Mouse (Mus musculus): ENCODE results near the gene Taf8. TPM values are rescaled to one million over a fixed set of nuclear protein-coding genes. Genes with fewer than 3 reads are reported as not detected.

Taf8 gene
- polyA plus RNA-seq, 1 experiment from 2014 or later, result 34.2 TPM

- peaks cover 21% of the 10 kb centered on the region; the same call in 1 of the 2 replicates for H3K4me1 ChIP-seq
- H3K36me3 ChIP-seq, result no peaks in the 10 kb centered on the region
- H3K9me3 ChIP-seq, result no peaks in the 10 kb centered on the region
- no peak overlapping the region for H3K4me3 ChIP-seq
- ATAC-seq (ENCODE audit: insufficient number of reproducible peaks, insufficient read depth, low FRiP score, low TSS enrichment), result no peak
- no peak overlapping the region for H3K9ac ChIP-seq
- no peak overlapping the region for H3K4me2 ChIP-seq (replicated peaks)
- no peaks in the 10 kb centered on the region for H3K27me3 ChIP-seq
- WGBS, result 67% methylated on average over 12 of the region's 12 CpGs
- peak overlapping the region; percentile 3; the same call in 1 of the 2 replicates for H3K27ac ChIP-seq
Measured at GRCm38 (mm10) chr17:47450880-47451565, 51.1 kb downstream of the Taf8 start.

- Histone ChIP-seq H3K4me3 (no peak overlapping the region), H3K9me3 (no peaks in the 10 kb centered on the region), H3K36me3 (no peaks in the 10 kb centered on the region), H3K27me3 (no peaks in the 10 kb centered on the region), H3K4me1 (peaks cover 21% of the 10 kb centered on the region; the same call in 1 of the 2 replicates), H3K9ac (no peak overlapping the region), H3K4me2 (replicated peaks) (no peak overlapping the region; the same call in 1 of the 2 replicates), H3K27ac (no peak overlapping the region)
- no peak for ATAC-seq (ENCODE audit: insufficient number of reproducible peaks, insufficient read depth, low FRiP score, low TSS enrichment)
- WGBS, result 39% methylated on average over 7 of the region's 7 CpGs
Measured at GRCm38 (mm10) chr17:47450239-47450638, 51.9 kb downstream of the Taf8 start.

- H3K4me3 ChIP-seq, result no peak overlapping the region
- no peak for ATAC-seq (ENCODE audit: insufficient number of reproducible peaks, insufficient read depth, low FRiP score, low TSS enrichment)
- H3K27ac ChIP-seq, result no peak overlapping the region
- no peaks in the 10 kb centered on the region for H3K36me3 ChIP-seq
- H3K9ac ChIP-seq, result no peak overlapping the region
- 62% methylated on average over 5 of the region's 5 CpGs for WGBS
- peaks cover 21% of the 10 kb centered on the region; the same call in 1 of the 2 replicates for H3K4me1 ChIP-seq
- H3K27me3 ChIP-seq, result no peaks in the 10 kb centered on the region
- no peaks in the 10 kb centered on the region for H3K9me3 ChIP-seq
- H3K4me2 ChIP-seq (replicated peaks), result no peak overlapping the region
Measured at GRCm38 (mm10) chr17:47449432-47449831, 52.7 kb downstream of the Taf8 start.

- no peaks in the 10 kb centered on the region for H3K36me3 ChIP-seq
- H3K4me2 ChIP-seq (replicated peaks), result no peak overlapping the region
- 37% methylated on average over 8 of the region's 8 CpGs for WGBS
- H3K27me3 ChIP-seq, result no peaks in the 10 kb centered on the region
- no peak overlapping the region for H3K27ac ChIP-seq
- no peak overlapping the region for H3K9ac ChIP-seq
- no peaks in the 10 kb centered on the region for H3K9me3 ChIP-seq
- no peak for ATAC-seq (ENCODE audit: insufficient number of reproducible peaks, insufficient read depth, low FRiP score, low TSS enrichment)
- H3K4me3 ChIP-seq, result no peak overlapping the region
- peaks cover 21% of the 10 kb centered on the region; the same call in 1 of the 2 replicates for H3K4me1 ChIP-seq
Measured at GRCm38 (mm10) chr17:47448523-47449372, 53.3 kb downstream of the Taf8 start.

GRCm38 (mm10) chr17:47446561-47446960 lies 55.5 kb downstream of the Taf8 start:
- no peaks in the 10 kb centered on the region for H3K9me3 ChIP-seq
- H3K27me3 ChIP-seq, result no peaks in the 10 kb centered on the region
- no peak overlapping the region for H3K4me3 ChIP-seq
- no peak overlapping the region for H3K4me2 ChIP-seq (replicated peaks)
- ATAC-seq (ENCODE audit: insufficient number of reproducible peaks, insufficient read depth, low FRiP score, low TSS enrichment), result no peak
- WGBS, result 89% methylated on average over 11 of the region's 11 CpGs
- no peaks in the 10 kb centered on the region for H3K36me3 ChIP-seq
- no peak overlapping the region for H3K27ac ChIP-seq
- H3K9ac ChIP-seq, result no peak overlapping the region
- peaks cover 21% of the 10 kb centered on the region; the same call in 1 of the 2 replicates for H3K4me1 ChIP-seq

- H3K9me3 ChIP-seq, result no peaks in the 10 kb centered on the region
- no peaks in the 10 kb centered on the region for H3K27me3 ChIP-seq
- WGBS, result 80% methylated on average over 9 of the region's 9 CpGs
- no peak overlapping the region for H3K9ac ChIP-seq
- H3K4me2 ChIP-seq (replicated peaks), result no peak overlapping the region
- ATAC-seq (ENCODE audit: insufficient number of reproducible peaks, insufficient read depth, low FRiP score, low TSS enrichment), result no peak
- H3K4me1 ChIP-seq, result peaks cover 21% of the 10 kb centered on the region; the same call in 1 of the 2 replicates
- no peak overlapping the region for H3K27ac ChIP-seq
- H3K36me3 ChIP-seq, result no peaks in the 10 kb centered on the region
- H3K4me3 ChIP-seq, result no peak overlapping the region
Measured at GRCm38 (mm10) chr17:47446025-47446424, 56.1 kb downstream of the Taf8 start.

GRCm38 (mm10) chr17:47445518-47445917 lies 56.6 kb downstream of the Taf8 start:
- Histone ChIP-seq H3K4me2 (replicated peaks) (no peak overlapping the region), H3K36me3 (no peaks in the 10 kb centered on the region), H3K27me3 (no peaks in the 10 kb centered on the region), H3K9ac (no peak overlapping the region), H3K9me3 (no peaks in the 10 kb centered on the region), H3K4me3 (no peak overlapping the region), H3K4me1 (peaks cover 25% of the 10 kb centered on the region; the same call in 1 of the 2 replicates), H3K27ac (no peak overlapping the region)
- 71% methylated on average over 11 of the region's 11 CpGs for WGBS
- ATAC-seq (ENCODE audit: insufficient number of reproducible peaks, insufficient read depth, low FRiP score, low TSS enrichment), result no peak

GRCm38 (mm10) chr17:47444113-47444512 lies 58.0 kb downstream of the Taf8 start:
- H3K36me3 ChIP-seq, result no peaks in the 10 kb centered on the region
- H3K4me3 ChIP-seq, result no peak overlapping the region
- peaks cover 17% of the 10 kb centered on the region; the same call in 1 of the 2 replicates for H3K4me1 ChIP-seq
- no peak overlapping the region for H3K4me2 ChIP-seq (replicated peaks)
- H3K9me3 ChIP-seq, result no peaks in the 10 kb centered on the region
- H3K9ac ChIP-seq, result no peak overlapping the region
- 70% methylated on average over 6 of the region's 6 CpGs for WGBS
- H3K27ac ChIP-seq, result no peak overlapping the region
- H3K27me3 ChIP-seq, result peaks cover 5% of the 10 kb centered on the region
- no peak for ATAC-seq (ENCODE audit: insufficient number of reproducible peaks, insufficient read depth, low FRiP score, low TSS enrichment)

GRCm38 (mm10) chr17:47442271-47442670 lies 59.8 kb downstream of the Taf8 start:
- Histone ChIP-seq H3K27ac (no peak overlapping the region), H3K4me1 (peaks cover 9% of the 10 kb centered on the region; the same call in 1 of the 2 replicates), H3K9me3 (no peaks in the 10 kb centered on the region), H3K4me2 (replicated peaks) (no peak overlapping the region), H3K36me3 (no peaks in the 10 kb centered on the region), H3K9ac (no peak overlapping the region), H3K27me3 (peaks cover 24% of the 10 kb centered on the region), H3K4me3 (no peak overlapping the region)
- WGBS, result 73% methylated on average over 3 of the region's 3 CpGs
- ATAC-seq (ENCODE audit: insufficient number of reproducible peaks, insufficient read depth, low FRiP score, low TSS enrichment), result no peak

GRCm38 (mm10) chr17:47441296-47442051 lies 60.6 kb downstream of the Taf8 start:
- no peaks in the 10 kb centered on the region for H3K9me3 ChIP-seq
- H3K4me3 ChIP-seq, result no peak overlapping the region
- H3K27ac ChIP-seq, result no peak overlapping the region
- H3K9ac ChIP-seq, result no peak overlapping the region
- peaks cover 13% of the 10 kb centered on the region for H3K4me1 ChIP-seq
- 55% methylated on average over 19 of the region's 19 CpGs for WGBS
- no peak for ATAC-seq (ENCODE audit: insufficient number of reproducible peaks, insufficient read depth, low FRiP score, low TSS enrichment)
- no peak overlapping the region for H3K4me2 ChIP-seq (replicated peaks)
- H3K27me3 ChIP-seq, result peaks cover 32% of the 10 kb centered on the region
- no peaks in the 10 kb centered on the region for H3K36me3 ChIP-seq

GRCm38 (mm10) chr17:47440359-47440890 lies 61.7 kb downstream of the Taf8 start:
- H3K4me2 ChIP-seq (replicated peaks), result no peak overlapping the region
- H3K9me3 ChIP-seq, result no peaks in the 10 kb centered on the region
- no peaks in the 10 kb centered on the region for H3K36me3 ChIP-seq
- peaks cover 15% of the 10 kb centered on the region for H3K4me1 ChIP-seq
- no peak overlapping the region for H3K9ac ChIP-seq
- ATAC-seq (ENCODE audit: insufficient number of reproducible peaks, insufficient read depth, low FRiP score, low TSS enrichment), result no peak
- H3K27ac ChIP-seq, result no peak overlapping the region
- 11% methylated on average over 9 of the region's 9 CpGs for WGBS
- H3K27me3 ChIP-seq, result peaks cover 39% of the 10 kb centered on the region
- H3K4me3 ChIP-seq, result no peak overlapping the region
